Mouse (Mus musculus): ENCODE measurements around the gene Slc13a4. TPM values are rescaled to one million over a fixed set of nuclear protein-coding genes. Genes with fewer than 3 reads are reported as not detected.
A peak's percentile ranks its signal among the peaks of the same experiment; 100 is the strongest.

Slc13a4 gene
- 0.25 and 0.36 TPM in 2 replicates for polyA plus RNA-seq (2014; fragmentation: Nextera tagmentation; extraction: Ambion mirVana)

DNA sequence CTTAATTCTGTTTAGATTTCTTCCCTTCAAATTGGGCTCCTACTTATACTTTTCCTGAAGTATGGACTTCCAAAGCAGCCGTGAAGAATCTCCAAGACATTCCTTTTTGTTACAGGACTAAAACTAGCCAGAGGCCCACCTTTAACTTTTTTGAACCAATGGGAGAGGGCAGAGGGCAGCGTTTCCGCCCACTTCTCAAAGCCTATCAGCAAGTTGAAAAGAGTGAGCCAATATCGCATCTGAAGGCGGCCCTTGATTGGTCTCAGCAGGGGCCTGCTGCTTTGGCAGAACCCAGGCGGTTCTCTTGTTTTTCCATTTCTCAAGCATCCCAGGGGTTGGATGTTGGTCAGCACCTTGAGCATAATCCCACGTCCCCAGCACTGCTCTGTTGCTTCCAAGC, at the start of gene Slc13a4:
TSS of gene Slc13a4 (minus strand) at position 95 of the 400 bp plus-strand sequence.
- ATAC-seq (replicated peaks; ENCODE audit: insufficient number of reproducible peaks, low FRiP score, low TSS enrichment, low read depth): no peak
- Histone ChIP-seq H3K4me2 (ENCODE audit: low read depth, low read length) (no peak within 1 kb of the TSS), H3K9me3 (replicated peaks; ENCODE audit: control insufficient read depth, low read length) (no peaks in the 10 kb centered on the region), H3K4me1 (ENCODE audit: control insufficient read depth, insufficient read depth, low read length) (no peaks in the 10 kb centered on the region), H3K27ac (replicated peaks; ENCODE audit: low read depth, low read length) (no peak within 1 kb of the TSS), H3K4me3 (ENCODE audit: low read depth, low read length) (no peak within 1 kb of the TSS), H3K9ac (replicated peaks; ENCODE audit: low read length) (no peak within 1 kb of the TSS), H3K27me3 (ENCODE audit: control insufficient read depth, insufficient read depth, low read length) (no peaks in the 10 kb centered on the region), H3K36me3 (replicated peaks; ENCODE audit: control insufficient read depth, insufficient read depth, low read depth, low read length) (no peaks in the 10 kb centered on the region)
- DNase-seq (ENCODE audit: low spot score): no peak
- WGBS: 17% methylated on average over 7 of the region's 7 CpGs

DNA sequence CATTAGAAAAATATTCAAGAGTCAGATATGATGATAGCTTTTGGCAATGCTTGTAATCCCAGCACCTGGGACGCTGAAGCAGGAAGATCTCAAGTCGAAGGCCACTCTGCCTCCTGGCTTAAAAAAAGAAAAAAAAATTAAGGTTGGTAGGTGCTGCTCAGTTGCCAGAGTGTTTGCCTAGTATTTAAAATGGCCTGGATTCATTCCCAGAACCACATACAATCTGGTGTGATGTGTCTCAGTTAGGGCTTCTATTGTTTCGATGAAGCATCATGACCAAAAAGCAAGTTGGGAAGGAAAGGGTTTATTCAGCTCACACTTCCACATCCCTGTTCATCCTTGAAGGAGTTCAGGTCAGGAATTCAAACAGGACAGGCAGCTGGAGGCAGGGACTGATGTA, 47.4 kb upstream of the Slc13a4 start:
- no peak overlapping the region for H3K27ac ChIP-seq (replicated peaks; ENCODE audit: low read depth, low read length)
- no peak overlapping the region for H3K4me3 ChIP-seq (ENCODE audit: low read depth, low read length)
- no peak overlapping the region for H3K9ac ChIP-seq (replicated peaks; ENCODE audit: low read length)
- H3K9me3 ChIP-seq (replicated peaks; ENCODE audit: control insufficient read depth, low read length): no peaks in the 10 kb centered on the region
- DNase-seq (ENCODE audit: low spot score) (no peak), ATAC-seq (replicated peaks; ENCODE audit: insufficient number of reproducible peaks, low FRiP score, low TSS enrichment, low read depth) (no peak)
- no peaks in the 10 kb centered on the region for H3K27me3 ChIP-seq (ENCODE audit: control insufficient read depth, insufficient read depth, low read length)
- 88% methylated on average over 3 of the region's 3 CpGs for WGBS
- H3K36me3 ChIP-seq (replicated peaks; ENCODE audit: control insufficient read depth, insufficient read depth, low read depth, low read length): no peaks in the 10 kb centered on the region
- H3K4me1 ChIP-seq (ENCODE audit: control insufficient read depth, insufficient read depth, low read length): peaks cover 9% of the 10 kb centered on the region; the same call in 1 of the 2 replicates
- no peak overlapping the region for H3K4me2 ChIP-seq (ENCODE audit: low read depth, low read length)

GRCm38 (mm10) chr6:35354622-35354998, 46.7 kb upstream of the Slc13a4 start:
- H3K4me3 ChIP-seq (ENCODE audit: low read depth, low read length): no peak overlapping the region
- H3K9me3 ChIP-seq (replicated peaks; ENCODE audit: control insufficient read depth, low read length): no peaks in the 10 kb centered on the region
- H3K27ac ChIP-seq (replicated peaks; ENCODE audit: low read depth, low read length): no peak overlapping the region; the same call in 1 of the 2 replicates
- DNase-seq (ENCODE audit: low spot score) (peak; percentile 86), ATAC-seq (replicated peaks; ENCODE audit: insufficient number of reproducible peaks, low FRiP score, low TSS enrichment, low read depth) (peak; percentile 74)
- no peak overlapping the region for H3K9ac ChIP-seq (replicated peaks; ENCODE audit: low read length)
- WGBS: 10% methylated on average over 6 of the region's 6 CpGs
- H3K27me3 ChIP-seq (ENCODE audit: control insufficient read depth, insufficient read depth, low read length): no peaks in the 10 kb centered on the region
- peak overlapping the region; percentile 22 for H3K4me2 ChIP-seq (ENCODE audit: low read depth, low read length)
- no peaks in the 10 kb centered on the region for H3K36me3 ChIP-seq (replicated peaks; ENCODE audit: control insufficient read depth, insufficient read depth, low read depth, low read length)
- peaks cover 9% of the 10 kb centered on the region; the same call in 1 of the 2 replicates for H3K4me1 ChIP-seq (ENCODE audit: control insufficient read depth, insufficient read depth, low read length)

DNA sequence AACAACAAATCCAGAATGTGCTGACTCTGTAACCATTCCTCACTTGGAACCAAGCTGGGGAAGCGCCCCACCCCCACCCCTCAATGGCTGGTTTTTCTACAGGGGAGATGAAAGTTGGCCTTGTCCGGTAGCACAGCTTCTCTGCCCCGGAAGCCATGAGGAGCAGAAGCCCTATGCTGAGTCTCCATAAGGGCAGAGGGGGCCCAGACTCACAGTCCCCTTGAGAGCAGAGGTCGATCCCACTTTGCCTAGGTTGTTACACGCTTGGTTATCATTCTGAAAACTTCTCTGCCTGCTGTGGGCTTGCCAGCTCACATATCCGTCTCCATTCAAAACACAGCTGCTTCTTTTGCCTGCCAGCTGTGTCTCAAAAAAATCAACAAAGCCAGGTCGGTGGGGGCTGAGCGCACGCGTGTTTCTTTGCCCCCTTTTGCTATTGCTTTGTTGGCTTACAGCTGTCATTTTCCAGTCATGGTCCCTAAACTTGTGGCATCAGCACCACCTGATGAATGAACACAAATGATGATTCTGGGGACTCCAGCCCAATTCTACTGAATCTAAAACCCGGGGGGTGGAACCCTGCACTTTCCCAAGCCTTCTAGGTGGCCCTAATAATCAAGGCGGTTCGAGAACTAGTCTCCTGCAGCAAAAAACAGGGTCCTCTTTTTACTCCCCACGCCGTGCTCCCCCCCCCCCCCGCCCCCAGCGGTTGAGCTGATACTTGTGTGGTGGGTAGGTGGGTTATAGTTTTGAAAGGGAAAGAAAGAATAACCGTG, 46.1 kb upstream of the Slc13a4 start:
- no peaks in the 10 kb centered on the region for H3K36me3 ChIP-seq (replicated peaks; ENCODE audit: control insufficient read depth, insufficient read depth, low read depth, low read length)
- H3K9ac ChIP-seq (replicated peaks; ENCODE audit: low read length): peak overlapping the region; percentile 25
- DNase-seq (ENCODE audit: low spot score): peak; percentile 45
- H3K9me3 ChIP-seq (replicated peaks; ENCODE audit: control insufficient read depth, low read length): no peaks in the 10 kb centered on the region
- peak overlapping the region; percentile 22 for H3K4me2 ChIP-seq (ENCODE audit: low read depth, low read length)
- H3K4me3 ChIP-seq (ENCODE audit: low read depth, low read length): no peak overlapping the region
- peaks cover 9% of the 10 kb centered on the region; the same call in 1 of the 2 replicates for H3K4me1 ChIP-seq (ENCODE audit: control insufficient read depth, insufficient read depth, low read length)
- no peak overlapping the region; the same call in 1 of the 2 replicates for H3K27ac ChIP-seq (replicated peaks; ENCODE audit: low read depth, low read length)
- peak; percentile 63 for ATAC-seq (replicated peaks; ENCODE audit: insufficient number of reproducible peaks, low FRiP score, low TSS enrichment, low read depth)
- 4% methylated on average over 16 of the region's 18 CpGs for WGBS
- H3K27me3 ChIP-seq (ENCODE audit: control insufficient read depth, insufficient read depth, low read length): no peaks in the 10 kb centered on the region

- DNase-seq (ENCODE audit: low spot score) (no peak), ATAC-seq (replicated peaks; ENCODE audit: insufficient number of reproducible peaks, low FRiP score, low TSS enrichment, low read depth) (no peak)
- no peak overlapping the region for H3K4me3 ChIP-seq (ENCODE audit: low read depth, low read length)
- H3K36me3 ChIP-seq (replicated peaks; ENCODE audit: control insufficient read depth, insufficient read depth, low read depth, low read length): no peaks in the 10 kb centered on the region
- H3K27me3 ChIP-seq (ENCODE audit: control insufficient read depth, insufficient read depth, low read length): no peaks in the 10 kb centered on the region
- no peaks in the 10 kb centered on the region for H3K9me3 ChIP-seq (replicated peaks; ENCODE audit: control insufficient read depth, low read length)
- H3K9ac ChIP-seq (replicated peaks; ENCODE audit: low read length): no peak overlapping the region
- WGBS: 48% methylated on average over 5 of the region's 5 CpGs
- no peak overlapping the region for H3K4me2 ChIP-seq (ENCODE audit: low read depth, low read length)
- no peak overlapping the region for H3K27ac ChIP-seq (replicated peaks; ENCODE audit: low read depth, low read length)
- H3K4me1 ChIP-seq (ENCODE audit: control insufficient read depth, insufficient read depth, low read length): peaks cover 9% of the 10 kb centered on the region; the same call in 1 of the 2 replicates
Observed at GRCm38 (mm10) chr6:35353416-35353815, 45.5 kb upstream of the Slc13a4 start.

DNA sequence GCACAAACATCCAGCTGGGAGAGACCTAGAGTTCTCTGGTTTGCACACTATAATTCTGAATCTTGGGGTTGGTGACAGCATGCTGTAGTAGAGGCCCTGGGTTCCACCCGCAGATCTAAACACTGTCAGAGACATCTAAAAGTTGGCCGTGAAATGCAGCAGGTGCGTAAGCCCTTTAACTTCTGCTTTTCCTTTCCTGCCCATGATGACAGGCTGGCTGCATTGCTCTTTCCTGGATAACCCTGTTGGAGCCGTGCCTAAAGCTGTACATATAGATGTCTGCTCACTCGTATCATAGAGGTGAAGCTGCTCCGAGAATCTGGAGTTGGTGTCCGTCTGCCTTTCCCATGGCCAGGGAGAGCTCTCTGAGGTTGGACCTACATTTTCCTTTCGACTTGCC, 44.9 kb upstream of the Slc13a4 start:
- Histone ChIP-seq H3K4me1 (ENCODE audit: control insufficient read depth, insufficient read depth, low read length) (peaks cover 9% of the 10 kb centered on the region; the same call in 1 of the 2 replicates), H3K27ac (replicated peaks; ENCODE audit: low read depth, low read length) (no peak overlapping the region), H3K27me3 (ENCODE audit: control insufficient read depth, insufficient read depth, low read length) (no peaks in the 10 kb centered on the region), H3K36me3 (replicated peaks; ENCODE audit: control insufficient read depth, insufficient read depth, low read depth, low read length) (no peaks in the 10 kb centered on the region), H3K9ac (replicated peaks; ENCODE audit: low read length) (no peak overlapping the region), H3K9me3 (replicated peaks; ENCODE audit: control insufficient read depth, low read length) (no peaks in the 10 kb centered on the region), H3K4me2 (ENCODE audit: low read depth, low read length) (no peak overlapping the region), H3K4me3 (ENCODE audit: low read depth, low read length) (no peak overlapping the region)
- ATAC-seq (replicated peaks; ENCODE audit: insufficient number of reproducible peaks, low FRiP score, low TSS enrichment, low read depth): no peak
- 87% methylated on average over 8 of the region's 8 CpGs for WGBS
- no peak for DNase-seq (ENCODE audit: low spot score)

GRCm38 (mm10) chr6:35351826-35352225, 43.9 kb upstream of the Slc13a4 start:
- Histone ChIP-seq H3K27me3 (ENCODE audit: control insufficient read depth, insufficient read depth, low read length) (no peaks in the 10 kb centered on the region), H3K4me2 (ENCODE audit: low read depth, low read length) (no peak overlapping the region), H3K4me1 (ENCODE audit: control insufficient read depth, insufficient read depth, low read length) (peaks cover 9% of the 10 kb centered on the region; the same call in 1 of the 2 replicates), H3K9ac (replicated peaks; ENCODE audit: low read length) (no peak overlapping the region), H3K27ac (replicated peaks; ENCODE audit: low read depth, low read length) (no peak overlapping the region), H3K4me3 (ENCODE audit: low read depth, low read length) (no peak overlapping the region), H3K9me3 (replicated peaks; ENCODE audit: control insufficient read depth, low read length) (no peaks in the 10 kb centered on the region), H3K36me3 (replicated peaks; ENCODE audit: control insufficient read depth, insufficient read depth, low read depth, low read length) (no peaks in the 10 kb centered on the region)
- ATAC-seq (replicated peaks; ENCODE audit: insufficient number of reproducible peaks, low FRiP score, low TSS enrichment, low read depth): no peak
- DNase-seq (ENCODE audit: low spot score): no peak
- WGBS: 94% methylated on average over 3 of the region's 3 CpGs

DNA sequence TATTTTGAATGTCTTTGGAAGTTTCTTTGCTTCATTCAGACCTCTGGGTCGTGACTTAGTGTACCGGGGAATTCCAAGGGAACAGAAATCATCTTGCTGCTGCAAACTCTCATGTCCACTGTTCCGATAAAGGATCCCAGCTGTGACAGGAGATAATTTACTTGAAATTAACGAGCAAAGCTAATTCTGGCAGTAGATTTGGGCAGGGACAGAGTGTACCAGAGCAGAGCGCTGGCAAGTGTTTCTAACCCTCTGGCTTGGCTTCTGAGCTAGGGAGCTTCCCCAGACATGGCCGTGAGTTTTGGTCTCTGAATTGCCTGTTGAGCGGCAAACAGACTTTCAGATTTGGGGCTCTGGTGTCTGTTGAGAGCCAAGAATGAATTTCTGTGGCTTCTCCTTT, 41.9 kb upstream of the Slc13a4 start:
- Histone ChIP-seq H3K9me3 (replicated peaks; ENCODE audit: control insufficient read depth, low read length) (no peaks in the 10 kb centered on the region), H3K4me3 (ENCODE audit: low read depth, low read length) (no peak overlapping the region), H3K4me1 (ENCODE audit: control insufficient read depth, insufficient read depth, low read length) (peaks cover 9% of the 10 kb centered on the region; the same call in 1 of the 2 replicates), H3K27me3 (ENCODE audit: control insufficient read depth, insufficient read depth, low read length) (no peaks in the 10 kb centered on the region), H3K36me3 (replicated peaks; ENCODE audit: control insufficient read depth, insufficient read depth, low read depth, low read length) (no peaks in the 10 kb centered on the region), H3K4me2 (ENCODE audit: low read depth, low read length) (no peak overlapping the region), H3K9ac (replicated peaks; ENCODE audit: low read length) (no peak overlapping the region), H3K27ac (replicated peaks; ENCODE audit: low read depth, low read length) (no peak overlapping the region)
- ATAC-seq (replicated peaks; ENCODE audit: insufficient number of reproducible peaks, low FRiP score, low TSS enrichment, low read depth): no peak
- 60% methylated on average over 7 of the region's 7 CpGs for WGBS
- DNase-seq (ENCODE audit: low spot score): no peak
